Mouse (Mus musculus) thymus, adult 2 months (tissue): Measurements from ENCODE around the gene Polg.

Experiments
- CTCF ChIP-seq: fragments of 200-500 bp; IDR thresholded peaks from 2 replicates; pipeline ENCODE4 v1.5.1; 2012; ENCODE audit warnings: mild to moderate bottlenecking, control low read depth, low read length, moderate library complexity, borderline replicate concordance; ENCODE audit not compliant: control insufficient read depth, poor library complexity, insufficient read depth; ENCODE audit errors: extremely low read depth
- POLR2A ChIP-seq: fragments of 200-500 bp; IDR thresholded peaks from 2 replicates; pipeline ENCODE4 v1.6.1; 2012; ENCODE audit warnings: mild to moderate bottlenecking, low read length, control low read depth, moderate library complexity; ENCODE audit not compliant: control insufficient read depth, poor library complexity, insufficient read depth; ENCODE audit errors: extremely low read depth

DNA sequence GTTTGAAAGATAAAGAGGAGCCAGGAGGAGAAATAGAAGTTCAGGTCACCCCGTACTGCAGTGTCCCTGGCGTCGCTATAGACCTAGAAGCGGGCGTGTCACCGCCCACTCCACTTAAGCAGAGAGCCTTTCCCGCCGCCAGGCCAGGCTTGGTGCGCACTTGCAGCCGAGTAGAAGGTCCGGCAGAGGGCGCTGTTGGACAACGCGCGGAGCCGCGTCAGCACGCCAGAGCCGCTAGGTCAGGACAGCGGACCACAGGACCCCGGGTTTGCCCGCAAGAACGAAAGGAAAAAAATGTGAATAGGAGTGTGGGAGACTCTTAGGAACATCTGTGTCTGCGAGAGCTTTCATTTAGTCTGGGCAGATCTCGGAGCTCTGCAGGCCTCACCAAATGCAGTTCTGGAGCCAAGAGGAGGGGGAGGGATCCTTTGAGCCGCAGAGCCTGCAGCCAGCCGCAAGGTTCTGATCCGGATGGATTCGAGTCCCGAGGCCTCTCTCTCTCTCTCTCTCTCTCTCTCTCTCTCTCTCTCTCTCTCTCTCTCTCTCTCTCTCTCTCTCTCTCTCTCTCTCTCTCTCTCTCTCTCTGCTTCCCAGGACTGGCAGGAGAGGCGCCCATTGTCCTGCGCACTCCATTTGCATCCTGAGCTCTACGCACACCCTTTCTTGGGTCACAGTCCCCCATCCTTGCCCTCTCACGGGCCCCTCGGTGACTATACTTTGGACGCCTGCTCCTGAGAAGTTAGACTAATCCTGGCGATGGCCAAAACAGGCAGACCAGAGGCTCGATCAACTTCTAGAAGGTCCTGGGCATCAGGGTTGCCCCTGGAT, 30.0 kb upstream of the Polg start:
- TF ChIP-seq POLR2A, result no peak
- TF ChIP-seq CTCF, result peak; percentile 98
